17 mouse cellular contexts compared by ENCODE assay signal in genomic region chr7:144823988-144824387, GRCm38 (mm10). TPM values are rescaled to one million over a fixed set of nuclear protein-coding genes. Genes with fewer than 3 reads are reported as not detected.
DNase-seq lines count a peak whose midpoint lies in the region; ATAC-seq lines count a peak whose summit lies in the region.
"Had no signal": no experiment of that assay in that cellular context is flagged by ENCODE, and none has a peak within 500 bp of the region (broad histone marks: within the 10 kb centered on the region; RNA-seq: fewer than 3 reads in every experiment).

No protein-coding gene starts in this region.

- no peaks in the 10 kb centered on the region for H3K9me3 ChIP-seq in heart, embryonic 11.5 days (replicated peaks; ENCODE audit: control insufficient read depth, low read length)
- H3K9me3 ChIP-seq: liver, embryonic 12.5 days; midbrain, embryonic 12.5 days had no signal

- H3K4me3 ChIP-seq in heart, embryonic 11.5 days (ENCODE audit: low read depth, low read length) = no peak overlapping the region
- H3K4me3 ChIP-seq: liver, embryonic 12.5 days; midbrain, embryonic 12.5 days had no signal

- ATAC-seq in heart, embryonic 11.5 days (replicated peaks; ENCODE audit: insufficient number of reproducible peaks, low FRiP score, low TSS enrichment) = no peak
- no peak for ATAC-seq in megakaryocyte, adult 5-6 weeks (ENCODE audit: poor library complexity, severe bottlenecking)
- ATAC-seq: liver, embryonic 12.5 days; lung, postnatal 0 days had no signal

- H3K27ac ChIP-seq in heart, embryonic 11.5 days (ENCODE audit: low read depth, low read length) = no peak overlapping the region
- H3K27ac ChIP-seq: liver, embryonic 12.5 days; midbrain, embryonic 12.5 days had no signal

- H3K9ac ChIP-seq in heart, embryonic 11.5 days (ENCODE audit: low read depth, low read length) = no peak overlapping the region
- H3K9ac ChIP-seq: liver, embryonic 12.5 days; midbrain, embryonic 12.5 days had no signal

- peaks cover 39% of the 10 kb centered on the region for H3K27me3 ChIP-seq in heart, embryonic 11.5 days (ENCODE audit: control insufficient read depth, insufficient read depth, low read length)

- WGBS in heart, embryonic 11.5 days (ENCODE audit: insufficient replicate concordance) = 82% methylated on average over 2 of the region's 2 CpGs

- peak; percentile 52 for DNase-seq in adrenal gland, postnatal 10 days
- no peak for DNase-seq in adrenal gland, postnatal 4 days (ENCODE audit: low spot score in 2 of 2)
- DNase-seq in heart, postnatal 10 days = peak; percentile 57 to 68
- peak; percentile 55 for DNase-seq in testis, postnatal 10 days (ENCODE audit: low spot score)
- no peak for DNase-seq in testis, postnatal 14 days (ENCODE audit: low spot score)
- DNase-seq in MN1 (ENCODE audit: low spot score) = no peak
- DNase-seq: layer of hippocampus, adult 9-11 months had no signal

- no peaks in the 10 kb centered on the region for H3K36me3 ChIP-seq in heart, embryonic 11.5 days (ENCODE audit: control insufficient read depth, insufficient read depth, low read length)
- H3K36me3 ChIP-seq: liver, embryonic 12.5 days; midbrain, embryonic 12.5 days had no signal

- H3K4me2 ChIP-seq in heart, embryonic 11.5 days = no peak overlapping the region
- H3K4me2 ChIP-seq: liver, embryonic 12.5 days; midbrain, embryonic 12.5 days had no signal

- intact Hi-C loops in heart, postnatal 10 days (cut with DNase I) = no loop called here

- no peaks in the 10 kb centered on the region for H3K4me1 ChIP-seq in heart, embryonic 11.5 days (ENCODE audit: control insufficient read depth, insufficient read depth, low read length)
- H3K4me1 ChIP-seq: liver, embryonic 12.5 days had no signal

RNA-seq across cellular contexts. Expression of gene Fgf3, which starts 13.9 kb away (rescaled TPM):
- total RNA-seq in adrenal gland, postnatal 10 days (2021) = under 1 TPM; 0.27 to 0.33 TPM
- 1 to 10 TPM in 1 of 2 experiments, under 1 TPM in 1; 0.82 to 1.1 TPM for total RNA-seq in adrenal gland, postnatal 4 days (2021)
- total RNA-seq in heart, postnatal 10 days (2021) = not detected
- 0.19 TPM in 1 of 2 replicates, not detected in the other for polyA plus RNA-seq in heart, embryonic 11.5 days (2014; fragmentation: Nextera tagmentation; extraction: Ambion mirVana)
- total RNA-seq in megakaryocyte, adult 5-6 weeks (2015) = 0.66 and 0.96 TPM in 2 replicates
- total RNA-seq in megakaryocyte, adult 5-6 weeks (2017) = 0.20 and 0.51 TPM in 2 replicates
- total RNA-seq: gastrocnemius, adult 18-20 months had no signal
- polyA plus RNA-seq: heart, embryonic 14.5 days; lung, postnatal 0 days; stomach, embryonic 16.5 days had no signal

RNA-seq across cellular contexts. Expression of gene Fgf4, which starts 23.2 kb away (rescaled TPM):
- total RNA-seq in adrenal gland, postnatal 10 days (2021) = not detected
- not detected for total RNA-seq in adrenal gland, postnatal 4 days (2021)
- total RNA-seq in heart, postnatal 10 days (2021) = not detected
- not detected in 2 replicates for polyA plus RNA-seq in heart, embryonic 11.5 days (2014; fragmentation: Nextera tagmentation; extraction: Ambion mirVana)
- not detected in 2 replicates for total RNA-seq in megakaryocyte, adult 5-6 weeks (2015)
- total RNA-seq in megakaryocyte, adult 5-6 weeks (2017) = not detected in 2 replicates
- total RNA-seq: gastrocnemius, adult 18-20 months; left cerebral cortex, postnatal 25 days had no signal
- polyA plus RNA-seq: heart, embryonic 14.5 days; liver, embryonic 12.5 days; lung, postnatal 0 days; midbrain, embryonic 12.5 days; small intestine, adult 2 months had no signal

Comparison
In these comparisons a context has a peak if more than half of its experiments do, and no peak if none do; other contexts are left out.
1. DNase-seq: peak in adrenal gland, postnatal 10 days (single experiment), heart, postnatal 10 days (2 of 2) and testis, postnatal 10 days (single experiment); none in adrenal gland, postnatal 4 days (0 of 2), testis, postnatal 14 days (single experiment) and MN1 (single experiment).